Comparison of ENCODE assay signal across 19 mouse cellular contexts in genomic region chr7:45005321-45005992, GRCm38 (mm10). TPM values are rescaled to one million over a fixed set of nuclear protein-coding genes. Genes with fewer than 3 reads are reported as not detected.
DNase-seq lines count a peak whose midpoint lies in the region; ATAC-seq lines count a peak whose summit lies in the region.
"Had no signal": no experiment of that assay in that cellular context is flagged by ENCODE, and none has a peak within 500 bp of the region (broad histone marks: within the 10 kb centered on the region; RNA-seq: fewer than 3 reads in every experiment).

No protein-coding gene starts in this region.

- H3K36me3 ChIP-seq in hindbrain, embryonic 12.5 days, result peaks cover 98% of the 10 kb centered on the region
- H3K36me3 ChIP-seq in hindbrain, embryonic 16.5 days (ENCODE audit: control insufficient read depth, insufficient read depth, low read length), result peaks cover 81% of the 10 kb centered on the region
- peaks cover 78% of the 10 kb centered on the region for H3K36me3 ChIP-seq in ES-E14 (ENCODE audit: control insufficient read depth, insufficient read depth, low read length, poor library complexity, severe bottlenecking)
- H3K36me3 ChIP-seq in limb, embryonic 11.5 days (ENCODE audit: control insufficient read depth, insufficient read depth, low read length), result peaks cover 71% of the 10 kb centered on the region
- peaks cover 97% of the 10 kb centered on the region for H3K36me3 ChIP-seq in kidney, embryonic 14.5 days (ENCODE audit: control insufficient read depth, insufficient read depth, low read length)

- H3K27ac ChIP-seq in hindbrain, embryonic 12.5 days, result no peak overlapping the region
- no peak overlapping the region for H3K27ac ChIP-seq in hindbrain, embryonic 16.5 days (ENCODE audit: low read depth, low read length)
- H3K27ac ChIP-seq in ES-E14 (ENCODE audit: insufficient read depth, low read depth, low read length, poor library complexity, severe bottlenecking), result no peak overlapping the region
- no peak overlapping the region for H3K27ac ChIP-seq in limb, embryonic 11.5 days (replicated peaks; ENCODE audit: low read depth, low read length)
- H3K27ac ChIP-seq in kidney, embryonic 14.5 days (ENCODE audit: low read depth, low read length), result no peak overlapping the region
- H3K27ac ChIP-seq: forebrain, embryonic 12.5 days; gastrocnemius, adult 2 months; hindbrain, embryonic 10.5 days; kidney, postnatal 0 days; liver, embryonic 15.5 days; lung, embryonic 15.5 days had no signal

- H3K9ac ChIP-seq in hindbrain, embryonic 12.5 days, result peak overlapping the region; percentile 27; the same call in 1 of the 2 replicates
- H3K9ac ChIP-seq in hindbrain, embryonic 16.5 days (ENCODE audit: low read depth, low read length), result no peak overlapping the region
- no peak overlapping the region for H3K9ac ChIP-seq in ES-E14 (ENCODE audit: insufficient read depth, low read depth, low read length, poor library complexity, severe bottlenecking)
- H3K9ac ChIP-seq in limb, embryonic 11.5 days (ENCODE audit: low read length), result 0 out of 2 replicates have a peak overlapping the region, but pooled peaks have one; percentile 4
- H3K9ac ChIP-seq in kidney, embryonic 14.5 days (ENCODE audit: low read depth, low read length), result no peak overlapping the region
- H3K9ac ChIP-seq: forebrain, embryonic 12.5 days; liver, embryonic 15.5 days; lung, embryonic 15.5 days had no signal

- no peaks in the 10 kb centered on the region for H3K9me3 ChIP-seq in hindbrain, embryonic 12.5 days (replicated peaks)
- H3K9me3 ChIP-seq in hindbrain, embryonic 16.5 days (ENCODE audit: control insufficient read depth, low read length), result no peaks in the 10 kb centered on the region
- no peaks in the 10 kb centered on the region for H3K9me3 ChIP-seq in ES-E14 (ENCODE audit: control insufficient read depth, insufficient read depth, low read depth, low read length)
- H3K9me3 ChIP-seq in limb, embryonic 11.5 days (ENCODE audit: control insufficient read depth, low read length), result no peaks in the 10 kb centered on the region
- H3K9me3 ChIP-seq in kidney, embryonic 14.5 days (ENCODE audit: control insufficient read depth, low read length), result no peaks in the 10 kb centered on the region
- H3K9me3 ChIP-seq: forebrain, embryonic 12.5 days; hindbrain, embryonic 10.5 days; liver, embryonic 15.5 days; lung, embryonic 15.5 days had no signal

- no peak overlapping the region for H3K4me3 ChIP-seq in hindbrain, embryonic 12.5 days
- H3K4me3 ChIP-seq in hindbrain, embryonic 16.5 days (ENCODE audit: low read length), result no peak overlapping the region
- H3K4me3 ChIP-seq in ES-E14 (ENCODE audit: insufficient read depth in 1 of 2, low read depth in 1 of 2, low read length in 2 of 2, poor library complexity in 1 of 2, severe bottlenecking in 1 of 2), result no peak overlapping the region
- H3K4me3 ChIP-seq in limb, embryonic 11.5 days (ENCODE audit: low read depth, low read length), result no peak overlapping the region
- no peak overlapping the region for H3K4me3 ChIP-seq in kidney, embryonic 14.5 days (ENCODE audit: low read length)
- H3K4me3 ChIP-seq: forebrain, embryonic 12.5 days; gastrocnemius, adult 2 months; hindbrain, embryonic 10.5 days; liver, embryonic 15.5 days; lung, embryonic 15.5 days had no signal

- H3K27me3 ChIP-seq in hindbrain, embryonic 12.5 days, result no peaks in the 10 kb centered on the region
- H3K27me3 ChIP-seq in hindbrain, embryonic 16.5 days (replicated peaks; ENCODE audit: control insufficient read depth, insufficient read depth, low read length), result no peaks in the 10 kb centered on the region
- no peaks in the 10 kb centered on the region for H3K27me3 ChIP-seq in limb, embryonic 11.5 days (ENCODE audit: control insufficient read depth, insufficient read depth, low read length)
- no peaks in the 10 kb centered on the region for H3K27me3 ChIP-seq in kidney, embryonic 14.5 days (ENCODE audit: control insufficient read depth, insufficient read depth, low read length)
- H3K27me3 ChIP-seq: forebrain, embryonic 12.5 days; liver, embryonic 15.5 days; lung, embryonic 15.5 days; Patski had no signal

- in situ Hi-C loops in ES-E14 (cut with MboI; ENCODE audit: low sequenced_read_pairs in 2 of 2, unreplicated experiment in 2 of 2), result no loop called here

- no peak overlapping the region for H3K4me2 ChIP-seq in hindbrain, embryonic 12.5 days (replicated peaks)
- no peak overlapping the region for H3K4me2 ChIP-seq in hindbrain, embryonic 16.5 days (ENCODE audit: low read length)
- no peak overlapping the region for H3K4me2 ChIP-seq in limb, embryonic 11.5 days (ENCODE audit: low read depth, severe bottlenecking)
- no peak overlapping the region for H3K4me2 ChIP-seq in kidney, embryonic 14.5 days (replicated peaks; ENCODE audit: low read depth, low read length)
- H3K4me2 ChIP-seq: forebrain, embryonic 12.5 days; liver, embryonic 15.5 days; lung, embryonic 15.5 days had no signal

- ATAC-seq in hindbrain, embryonic 12.5 days (ENCODE audit: low FRiP score), result no peak
- ATAC-seq in hindbrain, embryonic 16.5 days, result no peak
- no peak for ATAC-seq in limb, embryonic 11.5 days (ENCODE audit: insufficient number of reproducible peaks, low FRiP score, low TSS enrichment, low read depth)
- no peak for ATAC-seq in kidney, embryonic 14.5 days (ENCODE audit: low FRiP score, low TSS enrichment)
- ATAC-seq: inflammation-experienced regulatory T-cells, adult 6 months; Patski had no signal

- intact Hi-C loops in left cerebral cortex, postnatal 14 days (cut with DNase I), result no loop called here

- DNase-seq in cerebellum, adult 9-11 months, result peak; percentile 38
- DNase-seq in cerebellum, adult 11 months, result no peak
- no peak for DNase-seq in ES-E14 (ENCODE audit: low read depth, low spot score)
- DNase-seq in limb, embryonic 11.5 days (ENCODE audit: low spot score), result no peak
- no peak for DNase-seq in left cerebral cortex, postnatal 14 days (ENCODE audit: low spot score in 2 of 2)
- DNase-seq: cerebellum, adult 9-10 months; gastrocnemius, adult 2 months; kidney, adult 18-20 months; lung, postnatal 36 days had no signal

- H3K4me1 ChIP-seq in hindbrain, embryonic 12.5 days, result no peaks in the 10 kb centered on the region
- H3K4me1 ChIP-seq in hindbrain, embryonic 16.5 days (ENCODE audit: control insufficient read depth, insufficient read depth, low read depth, low read length), result no peaks in the 10 kb centered on the region
- peaks cover 0 to 12% of the 10 kb centered on the region in 2 experiments; a peak in 2 of 4 replicates for H3K4me1 ChIP-seq in ES-E14 (ENCODE audit: control insufficient read depth in 2 of 2, insufficient read depth in 2 of 2, low read length in 2 of 2, poor library complexity in 1 of 2)
- no peaks in the 10 kb centered on the region for H3K4me1 ChIP-seq in limb, embryonic 11.5 days (ENCODE audit: control insufficient read depth, insufficient read depth, low read length)
- H3K4me1 ChIP-seq in kidney, embryonic 14.5 days (ENCODE audit: control insufficient read depth, insufficient read depth, low read length), result peaks cover 4% of the 10 kb centered on the region; the same call in 1 of the 2 replicates
- H3K4me1 ChIP-seq: forebrain, embryonic 12.5 days; hindbrain, embryonic 10.5 days; lung, embryonic 15.5 days had no signal

- WGBS in hindbrain, embryonic 12.5 days, result 94% methylated on average over 6 of the region's 6 CpGs
- WGBS in hindbrain, embryonic 16.5 days, result 87% methylated on average over 6 of the region's 6 CpGs
- 88% methylated on average over 6 of the region's 6 CpGs for WGBS in limb, embryonic 11.5 days
- 84% methylated on average over 6 of the region's 6 CpGs for WGBS in kidney, embryonic 14.5 days

RNA-seq across cellular contexts. Expression of gene Bcl2l12, which starts 6.9 kb away (rescaled TPM):
- polyA plus RNA-seq in hindbrain, embryonic 12.5 days (2016; fragmentation: Nextera tagmentation; extraction: Ambion mirVana), result 46.7 and 46.8 TPM in 2 replicates
- 10.2 and 15.7 TPM in 2 replicates for polyA plus RNA-seq in hindbrain, embryonic 16.5 days (2015; fragmentation: Nextera tagmentation; extraction: Ambion mirVana)
- 11.9 and 13.0 TPM in 2 replicates for total RNA-seq in ES-E14 (2012; rRNA removed)
- 91.7 and 91.9 TPM in 2 replicates for polyA plus RNA-seq in limb, embryonic 11.5 days (2014; fragmentation: Nextera tagmentation; extraction: Ambion mirVana)
- total RNA-seq in left cerebral cortex, postnatal 14 days (2021), result 1 to 10 TPM; 2.7 to 3.3 TPM
- polyA plus RNA-seq in kidney, embryonic 14.5 days (2014; fragmentation: Nextera tagmentation; extraction: Ambion mirVana), result 54.9 and 71.1 TPM in 2 replicates

RNA-seq across cellular contexts. Expression of gene Irf3, which starts 8.0 kb away (rescaled TPM):
- 62.7 and 74.3 TPM in 2 replicates for polyA plus RNA-seq in hindbrain, embryonic 12.5 days (2016; fragmentation: Nextera tagmentation; extraction: Ambion mirVana)
- polyA plus RNA-seq in hindbrain, embryonic 16.5 days (2015; fragmentation: Nextera tagmentation; extraction: Ambion mirVana), result 63.5 and 65.4 TPM in 2 replicates
- total RNA-seq in ES-E14 (2012; rRNA removed), result 45.9 and 68.4 TPM in 2 replicates
- polyA plus RNA-seq in limb, embryonic 11.5 days (2014; fragmentation: Nextera tagmentation; extraction: Ambion mirVana), result 73.9 and 83.5 TPM in 2 replicates
- 10 to 100 TPM; 26.7 to 30.4 TPM for total RNA-seq in left cerebral cortex, postnatal 14 days (2021)
- polyA plus RNA-seq in kidney, embryonic 14.5 days (2014; fragmentation: Nextera tagmentation; extraction: Ambion mirVana), result 66.2 and 81.6 TPM in 2 replicates

RNA-seq across cellular contexts. Expression of gene Scaf1, which starts 10.7 kb away (rescaled TPM):
- 50.6 and 52.4 TPM in 2 replicates for polyA plus RNA-seq in hindbrain, embryonic 12.5 days (2016; fragmentation: Nextera tagmentation; extraction: Ambion mirVana)
- polyA plus RNA-seq in hindbrain, embryonic 16.5 days (2015; fragmentation: Nextera tagmentation; extraction: Ambion mirVana), result 38.6 and 47.1 TPM in 2 replicates
- 39.0 and 39.2 TPM in 2 replicates for total RNA-seq in ES-E14 (2012; rRNA removed)
- polyA plus RNA-seq in limb, embryonic 11.5 days (2014; fragmentation: Nextera tagmentation; extraction: Ambion mirVana), result 52.0 and 60.3 TPM in 2 replicates
- total RNA-seq in left cerebral cortex, postnatal 14 days (2021), result 100 to 1,000 TPM; 153 to 162 TPM
- polyA plus RNA-seq in kidney, embryonic 14.5 days (2014; fragmentation: Nextera tagmentation; extraction: Ambion mirVana), result 46.5 and 54.0 TPM in 2 replicates

RNA-seq across cellular contexts. Expression of gene Rras, which starts 12.3 kb away (rescaled TPM):
- 22.6 and 23.2 TPM in 2 replicates for polyA plus RNA-seq in hindbrain, embryonic 12.5 days (2016; fragmentation: Nextera tagmentation; extraction: Ambion mirVana)
- polyA plus RNA-seq in hindbrain, embryonic 16.5 days (2015; fragmentation: Nextera tagmentation; extraction: Ambion mirVana), result 13.1 and 16.7 TPM in 2 replicates
- 11.1 and 14.4 TPM in 2 replicates for total RNA-seq in ES-E14 (2012; rRNA removed)
- 20.8 and 21.0 TPM in 2 replicates for polyA plus RNA-seq in limb, embryonic 11.5 days (2014; fragmentation: Nextera tagmentation; extraction: Ambion mirVana)
- total RNA-seq in left cerebral cortex, postnatal 14 days (2021), result 10 to 100 TPM; 11.4 to 13.0 TPM
- polyA plus RNA-seq in kidney, embryonic 14.5 days (2014; fragmentation: Nextera tagmentation; extraction: Ambion mirVana), result 31.8 and 35.2 TPM in 2 replicates

RNA-seq across cellular contexts. Expression of gene Prmt1, which starts 19.1 kb away (rescaled TPM):
- 551 and 566 TPM in 2 replicates for polyA plus RNA-seq in hindbrain, embryonic 12.5 days (2016; fragmentation: Nextera tagmentation; extraction: Ambion mirVana)
- 629 and 637 TPM in 2 replicates for polyA plus RNA-seq in hindbrain, embryonic 16.5 days (2015; fragmentation: Nextera tagmentation; extraction: Ambion mirVana)
- total RNA-seq in ES-E14 (2012; rRNA removed), result 413 and 429 TPM in 2 replicates
- polyA plus RNA-seq in limb, embryonic 11.5 days (2014; fragmentation: Nextera tagmentation; extraction: Ambion mirVana), result 332 and 334 TPM in 2 replicates
- 100 to 1,000 TPM; 166 to 183 TPM for total RNA-seq in left cerebral cortex, postnatal 14 days (2021)
- polyA plus RNA-seq in kidney, embryonic 14.5 days (2014; fragmentation: Nextera tagmentation; extraction: Ambion mirVana), result 258 and 308 TPM in 2 replicates

Comparison
In these comparisons a context has a peak if more than half of its experiments do, and no peak if none do; other contexts are left out.
1. H3K9ac ChIP-seq: peak in hindbrain, embryonic 12.5 days (single experiment) and limb, embryonic 11.5 days (single experiment); none in hindbrain, embryonic 16.5 days (single experiment), ES-E14 (single experiment) and kidney, embryonic 14.5 days (single experiment).